Comparison of ENCODE assay signal across 8 mouse cellular contexts in genomic region chr5:16553304-16554047, GRCm38 (mm10). TPM values are rescaled to one million over a fixed set of nuclear protein-coding genes. Genes with fewer than 3 reads are reported as not detected.
A peak's percentile ranks its signal among the peaks of the same experiment; 100 is the strongest.
DNase-seq lines count a peak whose midpoint lies in the region; ATAC-seq and TF ChIP-seq lines count a peak whose summit lies in the region.

Gene Hgf (plus strand): TSS chr5:16553495.

- no peak within 1 kb of the TSS for H3K27ac ChIP-seq in forebrain, postnatal 0 days (ENCODE audit: low read depth, low read length)
- H3K27ac ChIP-seq in lung, postnatal 0 days (ENCODE audit: low read length), result peak within 1 kb of the TSS; percentile 57

- peak; percentile 44 to 61 for DNase-seq in adrenal gland, postnatal 36 days
- DNase-seq in forebrain, postnatal 0 days, result peak; percentile 53
- DNase-seq in layer of hippocampus, postnatal 10 days (ENCODE audit: low spot score in 2 of 2), result peak; percentile 23 to 48
- DNase-seq in lung, postnatal 0 days (ENCODE audit: low spot score), result peak; percentile 53
- DNase-seq in cerebellum, adult 8-10 months, result no peak

- 5% methylated on average over 16 of the region's 16 CpGs for WGBS in forebrain, postnatal 0 days
- 2% methylated on average over 16 of the region's 16 CpGs for WGBS in lung, postnatal 0 days

- no peaks in the 10 kb centered on the region for H3K36me3 ChIP-seq in forebrain, postnatal 0 days (ENCODE audit: insufficient read depth)
- no peaks in the 10 kb centered on the region for H3K36me3 ChIP-seq in lung, postnatal 0 days (ENCODE audit: insufficient read depth, low read length)

- H3K4me3 ChIP-seq in forebrain, postnatal 0 days (ENCODE audit: low read depth, low read length), result peak within 1 kb of the TSS; percentile 28
- peak within 1 kb of the TSS; percentile 30 for H3K4me3 ChIP-seq in lung, postnatal 0 days (ENCODE audit: low read depth, low read length)

- peak; percentile 20 for TF ChIP-seq CTCF in forebrain, postnatal 0 days (IDR thresholded peaks at IDR 0.05; ENCODE audit: low read depth)
- TF ChIP-seq CTCF in lung, postnatal 0 days (IDR thresholded peaks at IDR 0.05), result peak; percentile 30; the same call in 1 of the 2 replicates

- ATAC-seq in CD4-positive, CD25-positive, alpha-beta regulatory T cell, adult 4 months, result peak; percentile 48
- ATAC-seq in forebrain, postnatal 0 days, result peak; percentile 81
- peak; percentile 70 to 73 for ATAC-seq in hematopoietic stem cell, adult 5-6 weeks (replicated peaks in 1 of 2; ENCODE audit: insufficient read depth in 1 of 2, low FRiP score in 2 of 2, low TSS enrichment in 1 of 2, low read depth in 1 of 2, poor library complexity in 2 of 2, severe bottlenecking in 2 of 2)
- ATAC-seq in lung, postnatal 0 days, result peak; percentile 49
- ATAC-seq in neutrophil, adult 5-6 weeks (ENCODE audit: extremely low read depth, insufficient number of reproducible peaks, low FRiP score, poor library complexity, severe bottlenecking), result peak; percentile 69

- no peaks in the 10 kb centered on the region for H3K9me3 ChIP-seq in forebrain, postnatal 0 days (ENCODE audit: low read length)
- H3K9me3 ChIP-seq in lung, postnatal 0 days (ENCODE audit: low read length), result no peaks in the 10 kb centered on the region

- H3K4me2 ChIP-seq in forebrain, postnatal 0 days (ENCODE audit: low read depth), result peak within 1 kb of the TSS; percentile 45
- H3K4me2 ChIP-seq in lung, postnatal 0 days (replicated peaks; ENCODE audit: low read depth, low read length), result peak within 1 kb of the TSS; percentile 56

- TF ChIP-seq EP300 in lung, postnatal 0 days (IDR thresholded peaks at IDR 0.05), result no peak

- H3K9ac ChIP-seq in forebrain, postnatal 0 days, result peak within 1 kb of the TSS; percentile 22; the same call in 1 of the 2 replicates
- 0 out of 2 replicates have a peak within 1 kb of the TSS, but pooled peaks have one; percentile 5 for H3K9ac ChIP-seq in lung, postnatal 0 days (replicated peaks; ENCODE audit: low read depth)

- H3K4me1 ChIP-seq in forebrain, postnatal 0 days (ENCODE audit: insufficient read depth), result no peaks in the 10 kb centered on the region
- no peaks in the 10 kb centered on the region for H3K4me1 ChIP-seq in lung, postnatal 0 days (ENCODE audit: insufficient read depth, low read depth, low read length)

- no peaks in the 10 kb centered on the region; the same call in 1 of the 2 replicates for H3K27me3 ChIP-seq in forebrain, postnatal 0 days (ENCODE audit: insufficient read depth, low read length)
- no peaks in the 10 kb centered on the region for H3K27me3 ChIP-seq in lung, postnatal 0 days (replicated peaks; ENCODE audit: insufficient read depth, low read length)

RNA-seq across cellular contexts. Expression of gene Hgf, which starts in this region (rescaled TPM):
- polyA plus RNA-seq in CD4-positive, CD25-positive, alpha-beta regulatory T cell, adult 4 months (2017; shearing (Covaris generic)), result 1 to 10 TPM; 4.3 to 5.0 TPM
- 1 to 10 TPM; 2.4 to 2.8 TPM for total RNA-seq in adrenal gland, postnatal 36 days (2021)
- total RNA-seq in forebrain, postnatal 0 days (2014; rRNA removed), result 3.5 TPM in 2 replicates
- polyA plus RNA-seq in forebrain, postnatal 0 days (2015; fragmentation: Nextera tagmentation; extraction: Ambion mirVana), result 1.5 and 1.7 TPM in 2 replicates
- 36.5 and 37.4 TPM in 2 replicates for total RNA-seq in hematopoietic stem cell, adult 5-6 weeks (2017)
- total RNA-seq in layer of hippocampus, postnatal 10 days (2021), result 1 to 10 TPM; 4.0 to 4.5 TPM
- 2.1 and 3.2 TPM in 2 replicates for polyA plus RNA-seq in lung, postnatal 0 days (2015; fragmentation: Nextera tagmentation; extraction: Ambion mirVana)
- total RNA-seq in neutrophil, adult 5-6 weeks (2017), result 11.4 and 16.2 TPM in 2 replicates
